Mouse (Mus musculus): ENCODE data around the gene 4931422A03Rik. TPM values are rescaled to one million over a fixed set of nuclear protein-coding genes. Genes with fewer than 3 reads are reported as not detected.

Gene 4931422A03Rik
- polyA plus RNA-seq, 1 experiment from 2014 or later, result 0.80 TPM

- peak overlapping the region; percentile 61 for H3K9ac ChIP-seq (ENCODE audit: low read length)
- under 1% methylated on average over 52 of the region's 79 CpGs for WGBS
- H3K9me3 ChIP-seq (ENCODE audit: control insufficient read depth, low read length), result no peaks in the 10 kb centered on the region
- no peaks in the 10 kb centered on the region for H3K36me3 ChIP-seq (ENCODE audit: control insufficient read depth, insufficient read depth, low read length)
- peak; percentile 53 for ATAC-seq (ENCODE audit: low FRiP score, low TSS enrichment)
- peak overlapping the region; percentile 63 for H3K27ac ChIP-seq (replicated peaks)
- peak overlapping the region; percentile 65 for H3K4me2 ChIP-seq (replicated peaks; ENCODE audit: low read depth)
- no peaks in the 10 kb centered on the region for H3K27me3 ChIP-seq (ENCODE audit: control insufficient read depth, insufficient read depth, low read length)
- H3K4me1 ChIP-seq (replicated peaks; ENCODE audit: control insufficient read depth, insufficient read depth), result no peaks in the 10 kb centered on the region
- DNase-seq (ENCODE audit: low spot score), result peak; percentile 52
- TF ChIP-seq EP300 (optimal IDR thresholded peaks at IDR 0.05), result no peak
- no peak for TF ChIP-seq CTCF (IDR thresholded peaks at IDR 0.05; ENCODE audit: low read depth)
- peak overlapping the region; percentile 76 for H3K4me3 ChIP-seq (ENCODE audit: low read depth, low read length)
Observed at GRCm38 (mm10) chr2:103970041-103970790, 57.9 kb downstream of the 4931422A03Rik start.

DNA sequence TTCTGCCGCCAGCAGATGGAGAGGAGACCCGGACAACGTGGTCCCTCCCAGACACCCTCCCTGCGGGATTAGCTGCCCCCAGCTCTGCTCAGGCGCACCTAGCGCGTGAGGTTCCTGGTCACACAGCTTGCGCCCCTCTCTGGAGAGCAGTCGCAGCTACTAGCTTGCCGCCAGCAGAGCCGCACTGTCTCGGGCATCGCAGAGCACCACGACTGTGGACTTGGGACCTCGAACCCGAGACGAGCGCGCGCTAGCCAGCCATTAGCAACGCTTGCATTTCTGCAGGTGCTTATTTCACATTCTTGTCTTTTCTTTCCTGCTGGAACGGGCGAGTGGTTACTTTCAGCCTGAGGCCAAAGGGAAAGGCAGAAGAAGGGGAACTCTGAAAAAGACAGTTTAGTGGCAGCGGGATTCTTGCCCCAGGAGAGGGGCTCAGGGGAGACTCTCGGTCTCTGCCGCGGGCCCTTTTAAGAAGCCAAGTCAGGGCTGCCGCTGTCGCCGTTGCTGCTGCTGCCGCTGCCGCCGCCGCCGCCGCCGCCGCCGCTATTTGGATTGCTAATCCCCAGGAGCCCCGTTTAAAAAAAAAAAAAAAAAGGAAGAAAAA is 58.6 kb downstream of the 4931422A03Rik start:
- H3K36me3 ChIP-seq (ENCODE audit: control insufficient read depth, insufficient read depth, low read length), result no peaks in the 10 kb centered on the region
- H3K4me1 ChIP-seq (replicated peaks; ENCODE audit: control insufficient read depth, insufficient read depth), result no peaks in the 10 kb centered on the region
- H3K9me3 ChIP-seq (ENCODE audit: control insufficient read depth, low read length), result no peaks in the 10 kb centered on the region
- DNase-seq (ENCODE audit: low spot score), result peak; percentile 60
- ATAC-seq (ENCODE audit: low FRiP score, low TSS enrichment), result peak; percentile 82
- H3K27ac ChIP-seq (replicated peaks), result 0 out of 2 replicates have a peak overlapping the region, but pooled peaks have one; percentile 19
- under 1% methylated on average over 40 of the region's 40 CpGs for WGBS
- H3K9ac ChIP-seq (ENCODE audit: low read length), result peak overlapping the region; percentile 61; the same call in 1 of the 2 replicates
- H3K27me3 ChIP-seq (ENCODE audit: control insufficient read depth, insufficient read depth, low read length), result no peaks in the 10 kb centered on the region
- peak overlapping the region; percentile 76 for H3K4me3 ChIP-seq (ENCODE audit: low read depth, low read length)
- H3K4me2 ChIP-seq (replicated peaks; ENCODE audit: low read depth), result peak overlapping the region; percentile 65
- peak; percentile 58 for TF ChIP-seq CTCF (IDR thresholded peaks at IDR 0.05; ENCODE audit: low read depth)
- no peak for TF ChIP-seq EP300 (optimal IDR thresholded peaks at IDR 0.05)

DNA sequence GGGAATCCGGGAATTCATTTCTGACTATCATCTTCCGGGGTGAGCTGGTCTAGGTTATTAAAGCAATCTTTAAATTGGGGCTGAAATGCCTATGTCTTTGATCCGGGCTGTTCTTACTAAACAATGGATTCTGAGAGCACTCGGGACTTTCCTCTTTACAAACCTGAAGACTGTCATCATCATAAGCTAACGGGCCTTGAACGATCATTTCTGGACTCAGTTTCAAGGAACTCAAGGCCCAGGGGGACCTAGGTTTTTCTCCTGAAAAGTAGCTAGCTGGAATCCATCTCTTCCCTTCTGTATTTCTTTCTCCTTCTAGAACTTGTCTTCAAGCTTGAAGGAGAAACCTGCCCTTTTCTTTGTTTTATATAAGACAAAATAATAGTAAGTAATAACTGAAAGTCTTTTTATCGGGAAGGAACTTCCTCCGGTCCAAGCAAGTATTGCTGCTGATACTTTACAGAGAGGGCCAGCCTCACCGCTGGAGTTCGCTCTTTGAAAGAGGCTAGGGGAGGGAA is 59.2 kb downstream of the 4931422A03Rik start:
- H3K9me3 ChIP-seq (ENCODE audit: control insufficient read depth, low read length), result no peaks in the 10 kb centered on the region
- no peaks in the 10 kb centered on the region for H3K4me1 ChIP-seq (replicated peaks; ENCODE audit: control insufficient read depth, insufficient read depth)
- H3K4me2 ChIP-seq (replicated peaks; ENCODE audit: low read depth), result peak overlapping the region; percentile 65
- no peak for DNase-seq (ENCODE audit: low spot score)
- 33% methylated on average over 10 of the region's 10 CpGs for WGBS
- no peaks in the 10 kb centered on the region for H3K27me3 ChIP-seq (ENCODE audit: control insufficient read depth, insufficient read depth, low read length)
- H3K27ac ChIP-seq (replicated peaks), result 0 out of 2 replicates have a peak overlapping the region, but pooled peaks have one; percentile 19
- H3K36me3 ChIP-seq (ENCODE audit: control insufficient read depth, insufficient read depth, low read length), result no peaks in the 10 kb centered on the region
- TF ChIP-seq EP300 (optimal IDR thresholded peaks at IDR 0.05) (no peak), CTCF (IDR thresholded peaks at IDR 0.05; ENCODE audit: low read depth) (no peak)
- no peak for ATAC-seq (ENCODE audit: low FRiP score, low TSS enrichment)
- H3K9ac ChIP-seq (ENCODE audit: low read length), result peak overlapping the region; percentile 61; the same call in 1 of the 2 replicates
- peak overlapping the region; percentile 76 for H3K4me3 ChIP-seq (ENCODE audit: low read depth, low read length)

GRCm38 (mm10) chr2:103968186-103968585 is 60.0 kb downstream of the 4931422A03Rik start:
- no peak for TF ChIP-seq EP300 (optimal IDR thresholded peaks at IDR 0.05)
- no peak for TF ChIP-seq CTCF (IDR thresholded peaks at IDR 0.05; ENCODE audit: low read depth)
- Histone ChIP-seq H3K9ac (ENCODE audit: low read length) (no peak overlapping the region), H3K27ac (replicated peaks) (no peak overlapping the region)

DNA sequence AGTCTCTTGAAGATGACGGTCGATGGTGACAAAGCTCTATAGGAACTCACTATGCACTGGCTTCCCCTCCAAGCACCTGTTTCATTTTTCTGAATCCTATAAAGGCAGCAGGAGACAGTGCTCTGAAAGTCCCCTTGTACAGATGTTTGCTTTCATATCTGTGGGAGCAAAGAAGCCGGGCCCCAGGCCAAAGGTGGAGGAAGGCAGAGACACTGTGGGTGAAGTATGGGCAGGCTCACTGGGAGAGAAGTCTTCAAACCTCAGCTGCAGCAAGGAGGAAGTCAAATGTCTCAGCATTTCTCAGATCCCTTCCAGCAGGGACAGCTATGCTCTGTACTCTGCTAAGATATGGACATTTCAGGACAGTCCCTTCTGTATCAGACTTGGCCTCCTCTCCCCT is 62.8 kb downstream of the 4931422A03Rik start:
- H3K4me1 ChIP-seq (replicated peaks; ENCODE audit: control insufficient read depth, insufficient read depth), result no peaks in the 10 kb centered on the region
- no peak for TF ChIP-seq EP300 (optimal IDR thresholded peaks at IDR 0.05)
- TF ChIP-seq CTCF (IDR thresholded peaks at IDR 0.05; ENCODE audit: low read depth), result no peak
- H3K9me3 ChIP-seq (ENCODE audit: control insufficient read depth, low read length), result no peaks in the 10 kb centered on the region
- H3K36me3 ChIP-seq (ENCODE audit: control insufficient read depth, insufficient read depth, low read length), result no peaks in the 10 kb centered on the region
- H3K4me2 ChIP-seq (replicated peaks; ENCODE audit: low read depth), result no peak overlapping the region
- H3K27me3 ChIP-seq (ENCODE audit: control insufficient read depth, insufficient read depth, low read length), result no peaks in the 10 kb centered on the region
- 77% methylated on average over 3 of the region's 3 CpGs for WGBS
- H3K9ac ChIP-seq (ENCODE audit: low read length), result no peak overlapping the region
- no peak overlapping the region for H3K27ac ChIP-seq (replicated peaks)
- ATAC-seq (ENCODE audit: low FRiP score, low TSS enrichment), result no peak
- DNase-seq (ENCODE audit: low spot score), result no peak
- no peak overlapping the region for H3K4me3 ChIP-seq (ENCODE audit: low read depth, low read length)

More at GRCm38 (mm10) chr2:103968186-103968585, 60.0 kb downstream of the 4931422A03Rik start:
- 66% methylated on average over 4 of the region's 4 CpGs for WGBS
- no peak overlapping the region for H3K4me2 ChIP-seq (replicated peaks; ENCODE audit: low read depth)
- no peak overlapping the region for H3K4me3 ChIP-seq (ENCODE audit: low read depth, low read length)
- no peaks in the 10 kb centered on the region for H3K9me3 ChIP-seq (ENCODE audit: control insufficient read depth, low read length)
- DNase-seq (ENCODE audit: low spot score), result no peak
- H3K27me3 ChIP-seq (ENCODE audit: control insufficient read depth, insufficient read depth, low read length), result no peaks in the 10 kb centered on the region
- no peaks in the 10 kb centered on the region for H3K4me1 ChIP-seq (replicated peaks; ENCODE audit: control insufficient read depth, insufficient read depth)
- no peak for ATAC-seq (ENCODE audit: low FRiP score, low TSS enrichment)
- no peaks in the 10 kb centered on the region for H3K36me3 ChIP-seq (ENCODE audit: control insufficient read depth, insufficient read depth, low read length)
